Comparison of ENCODE assay signal across 27 mouse cellular contexts in the genomic region with DNA sequence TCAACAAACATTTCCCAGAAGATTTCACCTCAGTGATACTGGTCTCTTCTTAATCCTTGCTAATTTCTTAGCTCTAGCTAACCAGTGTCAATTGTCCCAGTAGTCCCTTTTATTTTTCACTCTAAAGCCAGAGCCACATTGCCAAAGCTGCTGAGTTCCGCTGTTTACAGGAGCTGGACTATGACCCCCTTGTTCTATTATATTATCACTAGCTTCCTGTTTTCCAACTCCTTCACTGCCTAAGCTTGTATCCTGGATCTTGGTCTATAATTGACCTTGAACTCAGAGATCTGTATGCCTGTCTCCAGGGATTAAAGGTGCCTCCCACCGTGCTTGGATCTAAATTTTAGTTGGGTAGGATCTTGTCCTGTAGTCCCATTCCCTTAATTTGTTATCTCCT. TPM values are rescaled to one million over a fixed set of nuclear protein-coding genes. Genes with fewer than 3 reads are reported as not detected.
A peak's percentile ranks its signal among the peaks of the same experiment; 100 is the strongest.
DNase-seq lines count a peak whose midpoint lies in the region; ATAC-seq and TF ChIP-seq lines count a peak whose summit lies in the region.
"Had no signal": no experiment of that assay in that cellular context is flagged by ENCODE, and none has a peak within 500 bp of the region (broad histone marks: within the 10 kb centered on the region; RNA-seq: fewer than 3 reads in every experiment).

No protein-coding gene starts in this region.

- no peak for TF ChIP-seq POLR2A in kidney, adult 2 months (IDR thresholded peaks at IDR 0.05; ENCODE audit: low read depth, low read length)
- TF ChIP-seq POLR2A in liver, adult 2 months (IDR thresholded peaks at IDR 0.05; ENCODE audit: extremely low read depth, insufficient read depth, low read length): no peak
- TF ChIP-seq POLR2A in small intestine, adult 2 months (IDR thresholded peaks at IDR 0.05; ENCODE audit: low read depth, low read length): no peak

- H3K4me1 ChIP-seq in kidney, adult 2 months (ENCODE audit: control insufficient read depth, insufficient read depth, low read length): peaks cover 3% of the 10 kb centered on the region; the same call in 1 of the 2 replicates
- no peaks in the 10 kb centered on the region for H3K4me1 ChIP-seq in kidney, embryonic 16.5 days (ENCODE audit: insufficient read depth, low read length)
- peaks cover 6% of the 10 kb centered on the region for H3K4me1 ChIP-seq in liver, adult 2 months (ENCODE audit: control insufficient read depth, insufficient read depth, low read length)
- H3K4me1 ChIP-seq in liver, embryonic 12.5 days: no peaks in the 10 kb centered on the region
- H3K4me1 ChIP-seq in intestine, embryonic 16.5 days (ENCODE audit: control insufficient read depth, insufficient read depth, low read length): no peaks in the 10 kb centered on the region
- peaks cover 4% of the 10 kb centered on the region; the same call in 1 of the 2 replicates for H3K4me1 ChIP-seq in small intestine, adult 2 months (ENCODE audit: control insufficient read depth, insufficient read depth, insufficient read length, low read length)
- H3K4me1 ChIP-seq: embryonic facial prominence, embryonic 10.5 days; embryonic facial prominence, embryonic 13.5 days; forebrain, embryonic 12.5 days; forebrain, embryonic 15.5 days; heart, embryonic 12.5 days; heart, embryonic 15.5 days; hindbrain, embryonic 12.5 days; hindbrain, embryonic 15.5 days had no signal

- H3K36me3 ChIP-seq in kidney, adult 2 months (ENCODE audit: control insufficient read depth, insufficient read depth, low read length): peaks cover 27% of the 10 kb centered on the region
- H3K36me3 ChIP-seq in kidney, embryonic 16.5 days (ENCODE audit: insufficient read depth, low read length): peaks cover 63% of the 10 kb centered on the region
- H3K36me3 ChIP-seq in liver, adult 2 months (ENCODE audit: control insufficient read depth, insufficient read depth, low read length): peaks cover 61% of the 10 kb centered on the region
- H3K36me3 ChIP-seq in liver, embryonic 12.5 days: peaks cover 90% of the 10 kb centered on the region
- peaks cover 14% of the 10 kb centered on the region for H3K36me3 ChIP-seq in intestine, embryonic 16.5 days (ENCODE audit: control insufficient read depth, insufficient read depth, low read length)
- H3K36me3 ChIP-seq in small intestine, adult 2 months (ENCODE audit: control insufficient read depth, insufficient read depth, low read length): peaks cover 59% of the 10 kb centered on the region

- H3K9me3 ChIP-seq in kidney, embryonic 16.5 days (ENCODE audit: low read length): no peaks in the 10 kb centered on the region
- H3K9me3 ChIP-seq in liver, embryonic 12.5 days (replicated peaks): no peaks in the 10 kb centered on the region
- no peaks in the 10 kb centered on the region for H3K9me3 ChIP-seq in intestine, embryonic 16.5 days (ENCODE audit: control insufficient read depth, low read length)
- H3K9me3 ChIP-seq: embryonic facial prominence, embryonic 10.5 days; embryonic facial prominence, embryonic 13.5 days; forebrain, embryonic 12.5 days; forebrain, embryonic 15.5 days; heart, embryonic 15.5 days; hindbrain, embryonic 12.5 days; hindbrain, embryonic 15.5 days had no signal

- no peaks in the 10 kb centered on the region for H3K27me3 ChIP-seq in kidney, adult 2 months (replicated peaks; ENCODE audit: control insufficient read depth, insufficient read depth, low read length)
- H3K27me3 ChIP-seq in kidney, embryonic 16.5 days (ENCODE audit: insufficient read depth, low read length): no peaks in the 10 kb centered on the region
- no peaks in the 10 kb centered on the region for H3K27me3 ChIP-seq in liver, adult 2 months (ENCODE audit: control insufficient read depth, insufficient read depth, low read length)
- H3K27me3 ChIP-seq in liver, embryonic 12.5 days (replicated peaks): no peaks in the 10 kb centered on the region
- H3K27me3 ChIP-seq in intestine, embryonic 16.5 days (replicated peaks; ENCODE audit: control insufficient read depth, insufficient read depth, low read length): no peaks in the 10 kb centered on the region
- H3K27me3 ChIP-seq in small intestine, adult 2 months (ENCODE audit: control insufficient read depth, insufficient read depth, low read length): no peaks in the 10 kb centered on the region
- H3K27me3 ChIP-seq: embryonic facial prominence, embryonic 13.5 days; forebrain, embryonic 12.5 days; forebrain, embryonic 15.5 days; heart, embryonic 12.5 days; heart, embryonic 15.5 days; hindbrain, embryonic 12.5 days; hindbrain, embryonic 15.5 days had no signal

- ATAC-seq in kidney, embryonic 16.5 days (ENCODE audit: low FRiP score, low TSS enrichment): no peak
- no peak for ATAC-seq in liver, embryonic 12.5 days
- peak; percentile 83 for ATAC-seq in intestine, embryonic 16.5 days
- ATAC-seq: forebrain, embryonic 15.5 days had no signal

- H3K79me2 ChIP-seq in liver, adult 2 months (ENCODE audit: control insufficient read depth, insufficient read depth, low read length): no peaks in the 10 kb centered on the region; the same call in 1 of the 2 replicates

- peak overlapping the region; percentile 50 for H3K27ac ChIP-seq in kidney, adult 2 months (ENCODE audit: insufficient read depth, low read depth, low read length)
- H3K27ac ChIP-seq in kidney, embryonic 16.5 days (ENCODE audit: low read length): no peak overlapping the region
- peak overlapping the region; percentile 24 for H3K27ac ChIP-seq in liver, adult 2 months (replicated peaks; ENCODE audit: insufficient read depth, low read depth, low read length)
- no peak overlapping the region for H3K27ac ChIP-seq in liver, embryonic 12.5 days
- peak overlapping the region; percentile 41; the same call in 1 of the 2 replicates for H3K27ac ChIP-seq in intestine, embryonic 16.5 days (ENCODE audit: low read length)
- H3K27ac ChIP-seq in small intestine, adult 2 months (ENCODE audit: insufficient read depth, low read depth, low read length): peak overlapping the region; percentile 83
- H3K27ac ChIP-seq: embryonic facial prominence, embryonic 10.5 days; embryonic facial prominence, embryonic 13.5 days; forebrain, embryonic 12.5 days; forebrain, embryonic 15.5 days; heart, embryonic 15.5 days; hindbrain, embryonic 12.5 days; hindbrain, embryonic 15.5 days had no signal

- no peak for TF ChIP-seq CTCF in kidney, adult 2 months (conservative IDR thresholded peaks at IDR 0.05; ENCODE audit: insufficient read depth, insufficient read length, low read depth, low read length)
- no peak for TF ChIP-seq CTCF in liver, adult 2 months (IDR thresholded peaks at IDR 0.05; ENCODE audit: low read depth, low read length)
- TF ChIP-seq CTCF in small intestine, adult 2 months (IDR thresholded peaks at IDR 0.05; ENCODE audit: extremely low read depth, insufficient read length, insufficient replicate concordance, low read depth, low read length): no peak

- 50% methylated on average over 2 of the region's 2 CpGs for WGBS in kidney, adult 2 months
- WGBS in kidney, embryonic 16.5 days: 92% methylated on average over 2 of the region's 2 CpGs
- 9% methylated on average over 2 of the region's 2 CpGs for WGBS in liver, adult 2 months
- WGBS in liver, embryonic 12.5 days (ENCODE audit: insufficient replicate concordance): 82% methylated on average over 2 of the region's 2 CpGs
- WGBS in intestine, embryonic 16.5 days: 76% methylated on average over 2 of the region's 2 CpGs
- WGBS in small intestine, adult 2 months: 33% methylated on average over 2 of the region's 2 CpGs

- no peak overlapping the region for H3K9ac ChIP-seq in kidney, embryonic 16.5 days (replicated peaks; ENCODE audit: low read length)
- H3K9ac ChIP-seq in liver, adult 2 months (ENCODE audit: low read depth, low read length): no peak overlapping the region
- no peak overlapping the region for H3K9ac ChIP-seq in liver, embryonic 12.5 days
- no peak overlapping the region for H3K9ac ChIP-seq in intestine, embryonic 16.5 days (ENCODE audit: low read depth, low read length)
- H3K9ac ChIP-seq: embryonic facial prominence, embryonic 13.5 days; forebrain, embryonic 12.5 days; forebrain, embryonic 15.5 days; heart, embryonic 12.5 days; heart, embryonic 15.5 days; hindbrain, embryonic 12.5 days; hindbrain, embryonic 15.5 days had no signal

- H3K4me3 ChIP-seq in kidney, adult 2 months (ENCODE audit: insufficient read depth, low read depth, low read length): no peak overlapping the region
- no peak overlapping the region for H3K4me3 ChIP-seq in kidney, embryonic 16.5 days (ENCODE audit: low read length)
- no peak overlapping the region for H3K4me3 ChIP-seq in liver, adult 2 months (ENCODE audit: insufficient read depth, low read depth, low read length)
- H3K4me3 ChIP-seq in liver, embryonic 12.5 days: no peak overlapping the region
- no peak overlapping the region for H3K4me3 ChIP-seq in intestine, embryonic 16.5 days (ENCODE audit: low read length)
- H3K4me3 ChIP-seq in small intestine, adult 2 months (ENCODE audit: low read depth, low read length): no peak overlapping the region
- H3K4me3 ChIP-seq: embryonic facial prominence, embryonic 10.5 days; embryonic facial prominence, embryonic 13.5 days; erythroblast, embryonic 14.5 days; forebrain, embryonic 12.5 days; forebrain, embryonic 15.5 days; heart, embryonic 12.5 days; heart, embryonic 15.5 days; hindbrain, embryonic 12.5 days; hindbrain, embryonic 15.5 days had no signal

- H3K4me2 ChIP-seq in kidney, embryonic 16.5 days (replicated peaks; ENCODE audit: low read depth, low read length): no peak overlapping the region
- no peak overlapping the region for H3K4me2 ChIP-seq in liver, embryonic 12.5 days
- H3K4me2 ChIP-seq in intestine, embryonic 16.5 days (ENCODE audit: low read depth, low read length): no peak overlapping the region
- H3K4me2 ChIP-seq: embryonic facial prominence, embryonic 13.5 days; forebrain, embryonic 12.5 days; forebrain, embryonic 15.5 days; heart, embryonic 12.5 days; heart, embryonic 15.5 days; hindbrain, embryonic 12.5 days; hindbrain, embryonic 15.5 days had no signal

- DNase-seq in kidney, adult 2 months: peak; percentile 52
- peak; percentile 69 for DNase-seq in liver, adult 2 months (ENCODE audit: extremely low read depth, low read depth, low spot score)
- no peak for DNase-seq in heart, postnatal 4 days
- no peak for DNase-seq in thymus, postnatal 0 days (ENCODE audit: low spot score)
- DNase-seq: adrenal gland, postnatal 14 days; cerebellum, adult 11 months; cerebellum, adult 2 months; cerebellum, adult 9-11 months; cerebellum, postnatal 25 days; embryo, embryonic 11 days; gastrocnemius, postnatal 25 days; heart, adult 18-20 months; heart, postnatal 10 days; heart, postnatal 36 days had no signal

RNA-seq across cellular contexts. Expression of a gene that starts 12.6 kb away (rescaled TPM):
- 2.3 and 3.1 TPM in 2 replicates for polyA plus RNA-seq in kidney, adult 2 months (2012; rRNA removed)
- polyA plus RNA-seq in kidney, embryonic 16.5 days (2015; fragmentation: Nextera tagmentation; extraction: Ambion mirVana): 25.5 and 25.8 TPM in 2 replicates
- 4.5 and 5.0 TPM in 2 replicates for total RNA-seq in liver, adult 2 months (2014; rRNA removed)
- polyA plus RNA-seq in liver, adult 2 months (2012; rRNA removed): 1.0 and 1.5 TPM in 2 replicates
- polyA plus RNA-seq in liver, embryonic 12.5 days (2016; fragmentation: Nextera tagmentation; extraction: Ambion mirVana): 20.5 and 21.7 TPM in 2 replicates
- 17.4 and 18.4 TPM in 2 replicates for polyA plus RNA-seq in intestine, embryonic 16.5 days (2015; fragmentation: Nextera tagmentation; extraction: Ambion mirVana)
- 0.48 and 0.58 TPM in 2 replicates for polyA plus RNA-seq in small intestine, adult 2 months (2012; rRNA removed)
- 10 to 100 TPM; 10.5 to 12.2 TPM for total RNA-seq in heart, postnatal 4 days (2021)
- polyA plus RNA-seq in thymus, postnatal 0 days (2015; fragmentation: Nextera tagmentation; extraction: Ambion mirVana): 18.2 and 20.7 TPM in 2 replicates

RNA-seq across cellular contexts. Expression of a gene that starts 12.8 kb away (rescaled TPM):
- 3.5 and 4.3 TPM in 2 replicates for polyA plus RNA-seq in kidney, adult 2 months (2012; rRNA removed)
- 44.8 and 54.4 TPM in 2 replicates for polyA plus RNA-seq in kidney, embryonic 16.5 days (2015; fragmentation: Nextera tagmentation; extraction: Ambion mirVana)
- 20.8 and 24.2 TPM in 2 replicates for total RNA-seq in liver, adult 2 months (2014; rRNA removed)
- polyA plus RNA-seq in liver, adult 2 months (2012; rRNA removed): 1.7 and 2.2 TPM in 2 replicates
- polyA plus RNA-seq in liver, embryonic 12.5 days (2016; fragmentation: Nextera tagmentation; extraction: Ambion mirVana): 33.6 and 34.8 TPM in 2 replicates
- 30.1 and 31.1 TPM in 2 replicates for polyA plus RNA-seq in intestine, embryonic 16.5 days (2015; fragmentation: Nextera tagmentation; extraction: Ambion mirVana)
- 0.48 and 1.1 TPM in 2 replicates for polyA plus RNA-seq in small intestine, adult 2 months (2012; rRNA removed)
- 10 to 100 TPM; 44.8 to 45.7 TPM for total RNA-seq in heart, postnatal 4 days (2021)
- polyA plus RNA-seq in thymus, postnatal 0 days (2015; fragmentation: Nextera tagmentation; extraction: Ambion mirVana): 61.2 and 78.3 TPM in 2 replicates

Comparison
In these comparisons a context has a peak if more than half of its experiments do, and no peak if none do; other contexts are left out.
1. H3K27ac ChIP-seq: peak in kidney, adult 2 months (single experiment), liver, adult 2 months (single experiment), intestine, embryonic 16.5 days (single experiment) and small intestine, adult 2 months (single experiment); none in kidney, embryonic 16.5 days (single experiment) and liver, embryonic 12.5 days (single experiment).
2. DNase-seq: peak in kidney, adult 2 months (single experiment) and liver, adult 2 months (single experiment); none in heart, postnatal 4 days (single experiment) and thymus, postnatal 0 days (single experiment).